Mouse (Mus musculus) embryonic fibroblast, embryonic 13.5 days (primary cell): Measurements from ENCODE around the gene Ipo13.

Source experiments
- CTCF ChIP-seq: IDR thresholded peaks from 2 replicates; pipeline ENCODE4 v1.5.1; 2011; ENCODE audit warnings: mild to moderate bottlenecking, control low read depth, low read length, moderate library complexity, borderline replicate concordance; ENCODE audit not compliant: insufficient read depth
- POLR2A ChIP-seq: IDR thresholded peaks from 2 replicates; pipeline ENCODE4 v1.6.1; 2011; ENCODE audit warnings: low read depth, mild to moderate bottlenecking, control low read depth, low read length, moderate library complexity

GRCm38 (mm10) chr4:117914591-117915442, at the start of gene Ipo13:
- peak; percentile 87 for TF ChIP-seq POLR2A
- TF ChIP-seq CTCF: no peak
